Mouse (Mus musculus) ES-Bruce4 (cell line): ENCODE results near the gene Slc25a48.

ENCODE experiments used
- EP300 ChIP-seq: IDR thresholded peaks from 2 replicates; pipeline ENCODE4 v1.6.1; 2011; ENCODE audit warnings: low read depth, low read length; ENCODE audit not compliant: insufficient read depth
- POLR2A ChIP-seq: IDR thresholded peaks from one replicate; pipeline ENCODE4 v1.8.1; 2011; ENCODE audit warnings: low read length; ENCODE audit not compliant: insufficient read depth

- TF ChIP-seq POLR2A: no peak
- no peak for TF ChIP-seq EP300
Observed at GRCm38 (mm10) chr13:56471211-56471610, 33.1 kb downstream of the Slc25a48 start.
